Mouse (Mus musculus): ENCODE measurements around the gene Mastl. TPM values are rescaled to one million over a fixed set of nuclear protein-coding genes. Genes with fewer than 3 reads are reported as not detected.
A peak's percentile ranks its signal among the peaks of the same experiment; 100 is the strongest.

Gene Mastl
- polyA plus RNA-seq, 1 experiment, result 2.5 TPM

DNA sequence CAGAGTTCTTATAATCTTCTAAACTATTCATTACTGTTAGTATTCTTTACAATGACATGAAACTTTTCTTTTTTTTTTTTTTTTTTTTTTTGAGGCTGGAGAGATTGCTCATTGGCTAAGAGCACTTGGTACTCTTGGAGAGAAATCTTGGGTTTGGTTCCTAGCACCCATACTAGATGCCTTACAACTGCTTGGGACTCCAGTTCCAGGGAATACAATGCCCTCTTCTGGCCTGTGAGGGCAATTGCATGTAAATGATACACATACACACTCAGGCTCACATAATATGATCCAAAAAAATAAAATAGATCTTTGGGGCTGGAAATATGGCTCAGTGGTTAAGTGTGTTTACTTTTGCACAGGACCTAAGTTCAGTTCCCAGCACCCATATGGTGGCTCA, 79.0 kb downstream of the Mastl start:
- H3K36me3 ChIP-seq (ENCODE audit: control insufficient read depth, insufficient read depth, low read length), result peaks cover 3% of the 10 kb centered on the region
- H3K4me1 ChIP-seq (ENCODE audit: control insufficient read depth, insufficient read depth, low read length), result no peaks in the 10 kb centered on the region
- H3K27me3 ChIP-seq (ENCODE audit: control insufficient read depth, insufficient read depth, low read length), result no peaks in the 10 kb centered on the region
- TF ChIP-seq POLR2A (IDR thresholded peaks at IDR 0.05; ENCODE audit: control insufficient read depth, low read depth, low read length) (no peak), CTCF (IDR thresholded peaks at IDR 0.05; ENCODE audit: control insufficient read depth, insufficient read depth, insufficient replicate concordance, low read depth, low read length) (no peak)
- no peak overlapping the region for H3K4me3 ChIP-seq (ENCODE audit: control insufficient read depth, low read depth, low read length)
- H3K27ac ChIP-seq (ENCODE audit: control insufficient read depth, insufficient read depth, low read depth, low read length), result no peak overlapping the region

DNA sequence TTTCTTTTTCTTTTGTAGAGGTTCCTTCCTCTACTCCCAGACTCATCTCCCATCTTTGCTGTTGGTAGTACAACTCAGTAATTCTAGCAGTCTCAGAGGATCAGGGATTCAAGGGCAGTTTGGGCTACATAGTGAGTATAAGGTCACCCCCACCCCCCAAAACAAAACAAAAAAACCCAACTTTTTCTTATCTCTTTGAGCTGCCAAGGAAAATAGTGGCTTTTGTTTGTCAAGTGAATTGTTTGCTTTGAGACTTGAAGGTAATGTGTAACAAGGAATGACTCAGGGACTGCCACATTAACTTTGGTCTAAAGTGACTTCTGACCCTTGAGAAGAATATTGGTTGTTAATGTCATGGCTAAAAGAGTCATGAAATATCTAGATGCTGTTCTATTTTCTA, 80.0 kb downstream of the Mastl start:
- Histone ChIP-seq H3K36me3 (ENCODE audit: control insufficient read depth, insufficient read depth, low read length) (peaks cover 3% of the 10 kb centered on the region), H3K4me1 (ENCODE audit: control insufficient read depth, insufficient read depth, low read length) (no peaks in the 10 kb centered on the region), H3K27me3 (ENCODE audit: control insufficient read depth, insufficient read depth, low read length) (no peaks in the 10 kb centered on the region), H3K4me3 (ENCODE audit: control insufficient read depth, low read depth, low read length) (no peak overlapping the region), H3K27ac (ENCODE audit: control insufficient read depth, insufficient read depth, low read depth, low read length) (no peak overlapping the region)
- TF ChIP-seq POLR2A (IDR thresholded peaks at IDR 0.05; ENCODE audit: control insufficient read depth, low read depth, low read length) (no peak), CTCF (IDR thresholded peaks at IDR 0.05; ENCODE audit: control insufficient read depth, insufficient read depth, insufficient replicate concordance, low read depth, low read length) (no peak)

GRCm38 (mm10) chr2:23071406-23071805, 84.4 kb downstream of the Mastl start:
- Histone ChIP-seq H3K4me1 (ENCODE audit: control insufficient read depth, insufficient read depth, low read length) (peaks cover 2% of the 10 kb centered on the region; the same call in 1 of the 2 replicates), H3K27ac (ENCODE audit: control insufficient read depth, insufficient read depth, low read depth, low read length) (no peak overlapping the region)

DNA sequence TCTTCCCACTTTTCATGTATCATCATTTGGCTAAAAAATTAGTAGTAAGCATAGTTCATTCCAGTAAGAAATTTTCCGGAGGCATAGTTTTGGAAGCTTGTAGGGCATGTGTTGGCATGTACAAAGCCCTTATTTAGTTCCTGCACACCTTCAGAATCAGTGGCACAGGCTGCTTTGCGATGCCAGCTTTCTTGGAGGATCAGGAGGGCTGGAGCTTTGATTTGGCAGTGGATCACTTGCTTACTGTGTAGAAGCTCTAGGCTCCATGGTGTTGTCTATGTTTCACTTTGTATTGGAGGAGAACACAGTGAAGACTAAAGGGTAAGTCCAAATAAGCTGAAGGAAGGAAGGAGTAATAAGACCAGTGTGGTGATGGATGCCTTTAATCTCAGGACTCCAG, 85.3 kb downstream of the Mastl start:
- TF ChIP-seq POLR2A (IDR thresholded peaks at IDR 0.05; ENCODE audit: control insufficient read depth, low read depth, low read length) (no peak), CTCF (IDR thresholded peaks at IDR 0.05; ENCODE audit: control insufficient read depth, insufficient read depth, insufficient replicate concordance, low read depth, low read length) (no peak)
- Histone ChIP-seq H3K4me1 (ENCODE audit: control insufficient read depth, insufficient read depth, low read length) (peaks cover 2% of the 10 kb centered on the region; the same call in 1 of the 2 replicates), H3K36me3 (ENCODE audit: control insufficient read depth, insufficient read depth, low read length) (peaks cover 3% of the 10 kb centered on the region), H3K27me3 (ENCODE audit: control insufficient read depth, insufficient read depth, low read length) (no peaks in the 10 kb centered on the region), H3K27ac (ENCODE audit: control insufficient read depth, insufficient read depth, low read depth, low read length) (no peak overlapping the region), H3K4me3 (ENCODE audit: control insufficient read depth, low read depth, low read length) (peak overlapping the region; percentile 5)

More at GRCm38 (mm10) chr2:23071406-23071805, 84.4 kb downstream of the Mastl start:
- TF ChIP-seq POLR2A (IDR thresholded peaks at IDR 0.05; ENCODE audit: control insufficient read depth, low read depth, low read length), result no peak
- TF ChIP-seq CTCF (IDR thresholded peaks at IDR 0.05; ENCODE audit: control insufficient read depth, insufficient read depth, insufficient replicate concordance, low read depth, low read length), result no peak
- Histone ChIP-seq H3K4me3 (ENCODE audit: control insufficient read depth, low read depth, low read length) (no peak overlapping the region), H3K27me3 (ENCODE audit: control insufficient read depth, insufficient read depth, low read length) (no peaks in the 10 kb centered on the region), H3K36me3 (ENCODE audit: control insufficient read depth, insufficient read depth, low read length) (peaks cover 3% of the 10 kb centered on the region)

DNA sequence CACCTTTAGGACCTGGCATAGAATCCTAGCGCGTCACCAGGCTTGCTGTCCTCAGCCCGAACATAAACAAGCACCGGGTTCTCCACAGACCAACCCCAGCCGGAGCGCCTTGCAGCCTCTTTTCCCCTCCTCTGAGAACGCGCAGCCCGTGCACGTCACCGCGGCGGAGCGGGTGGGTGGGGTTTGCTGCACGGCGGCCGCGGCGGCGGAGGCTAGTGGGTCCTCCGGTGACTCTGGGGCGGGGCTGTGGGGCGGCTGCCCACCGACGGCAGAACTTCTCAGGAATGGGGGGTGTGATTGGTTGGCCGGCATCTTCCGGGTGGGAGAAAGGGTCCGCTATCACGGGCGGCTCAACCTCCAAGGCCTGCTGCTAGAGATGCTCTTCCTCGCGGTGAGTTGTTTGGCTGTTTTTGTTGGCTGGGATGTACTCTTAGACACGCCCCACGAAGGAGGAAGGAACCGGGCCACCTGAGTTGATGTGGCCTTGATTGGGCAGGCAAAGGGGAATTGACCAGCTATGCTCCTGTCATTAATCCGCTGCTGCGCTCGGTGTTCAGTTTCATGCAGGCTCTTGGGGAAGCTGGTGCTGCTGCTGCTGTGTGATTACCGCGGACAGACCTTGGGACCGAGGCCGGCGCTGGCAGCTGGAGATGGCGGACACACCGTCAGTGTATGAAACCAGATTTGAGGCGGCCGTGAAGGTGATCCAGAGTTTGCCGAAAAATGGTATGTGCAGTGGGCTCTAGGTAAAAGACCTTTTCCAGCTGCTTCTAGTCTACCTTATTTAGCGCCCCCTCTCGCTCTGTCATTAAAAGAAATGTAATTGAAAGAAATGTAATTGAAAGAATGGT, 86.7 kb downstream of the Mastl start:
- Histone ChIP-seq H3K27me3 (ENCODE audit: control insufficient read depth, insufficient read depth, low read length) (no peaks in the 10 kb centered on the region), H3K27ac (ENCODE audit: control insufficient read depth, insufficient read depth, low read depth, low read length) (peak overlapping the region; percentile 100), H3K4me1 (ENCODE audit: control insufficient read depth, insufficient read depth, low read length) (peaks cover 2% of the 10 kb centered on the region; the same call in 1 of the 2 replicates), H3K36me3 (ENCODE audit: control insufficient read depth, insufficient read depth, low read length) (peaks cover 3% of the 10 kb centered on the region), H3K4me3 (ENCODE audit: control insufficient read depth, low read depth, low read length) (peak overlapping the region; percentile 100)
- TF ChIP-seq POLR2A (IDR thresholded peaks at IDR 0.05; ENCODE audit: control insufficient read depth, low read depth, low read length) (peak; percentile 90), CTCF (IDR thresholded peaks at IDR 0.05; ENCODE audit: control insufficient read depth, insufficient read depth, insufficient replicate concordance, low read depth, low read length) (0 out of 2 replicates have a peak, but pooled peaks have one; percentile 5)

DNA sequence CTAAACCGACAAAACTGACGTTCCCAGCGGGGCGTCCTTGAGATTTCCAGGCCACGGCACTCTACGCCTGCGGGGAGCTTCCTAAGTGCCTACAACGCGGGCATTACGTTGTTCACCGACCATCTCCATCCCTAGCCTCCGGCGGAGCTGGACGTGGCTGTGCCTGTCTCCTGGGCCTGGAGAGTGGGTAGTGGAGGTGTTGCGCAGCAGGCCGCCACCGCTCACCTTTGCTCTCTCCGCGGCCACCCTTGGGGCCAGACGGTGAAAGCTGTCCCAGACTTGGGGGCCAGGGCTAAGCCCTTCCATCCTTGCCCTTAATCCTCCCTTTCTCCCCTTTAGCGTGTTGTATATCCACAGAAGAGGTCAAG, 87.5 kb downstream of the Mastl start:
- Histone ChIP-seq H3K27ac (ENCODE audit: control insufficient read depth, insufficient read depth, low read depth, low read length) (peak overlapping the region; percentile 100), H3K4me3 (ENCODE audit: control insufficient read depth, low read depth, low read length) (peak overlapping the region; percentile 100), H3K27me3 (ENCODE audit: control insufficient read depth, insufficient read depth, low read length) (no peaks in the 10 kb centered on the region), H3K4me1 (ENCODE audit: control insufficient read depth, insufficient read depth, low read length) (peaks cover 2% of the 10 kb centered on the region; the same call in 1 of the 2 replicates), H3K36me3 (ENCODE audit: control insufficient read depth, insufficient read depth, low read length) (peaks cover 2% of the 10 kb centered on the region)
- TF ChIP-seq POLR2A (IDR thresholded peaks at IDR 0.05; ENCODE audit: control insufficient read depth, low read depth, low read length), result no peak
- no peak for TF ChIP-seq CTCF (IDR thresholded peaks at IDR 0.05; ENCODE audit: control insufficient read depth, insufficient read depth, insufficient replicate concordance, low read depth, low read length)

DNA sequence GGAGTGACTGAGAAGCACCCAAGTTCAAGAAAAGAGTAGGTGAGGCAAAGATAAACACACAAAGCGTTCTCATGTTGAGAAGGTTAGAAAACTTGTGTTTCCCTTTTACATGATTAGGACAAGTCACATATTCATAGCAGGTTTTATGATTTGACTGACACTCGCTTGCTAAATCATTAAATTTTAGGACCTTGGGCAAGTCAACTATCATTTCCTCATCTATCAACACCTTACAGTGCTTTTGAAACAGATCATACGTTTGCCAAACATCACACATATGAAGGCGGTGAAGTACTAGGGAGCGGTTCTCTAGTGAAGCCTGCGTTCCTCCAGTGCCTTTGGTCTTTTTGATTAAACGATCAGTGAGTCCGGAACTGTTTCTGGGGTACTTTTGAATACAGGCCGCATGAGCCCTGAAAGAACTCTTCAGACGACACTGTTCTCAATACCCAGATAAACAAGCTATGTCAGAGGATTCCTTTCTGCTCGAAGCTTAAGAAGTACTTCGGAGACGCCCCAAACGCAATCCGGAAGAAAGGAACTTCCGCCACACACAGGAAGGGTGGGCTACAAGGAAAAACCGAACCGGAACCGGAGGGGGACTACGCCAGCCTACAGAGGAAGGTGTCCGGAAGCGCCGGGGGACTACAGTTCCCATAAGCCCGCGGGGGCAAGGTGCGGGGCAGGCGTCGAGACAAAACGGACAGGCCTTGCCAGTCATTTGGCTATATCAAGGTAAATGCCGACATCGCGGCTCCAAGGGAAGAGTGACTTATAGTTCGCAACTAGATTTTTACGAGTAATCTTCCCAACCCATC, 88.1 kb downstream of the Mastl start, which contains the start of gene Acbd5:
TSS of gene Acbd5 (plus strand) at position 616 of the 818 bp plus-strand sequence.
- Histone ChIP-seq H3K27me3 (ENCODE audit: control insufficient read depth, insufficient read depth, low read length) (no peaks in the 10 kb centered on the region), H3K4me1 (ENCODE audit: control insufficient read depth, insufficient read depth, low read length) (peaks cover 2% of the 10 kb centered on the region; the same call in 1 of the 2 replicates), H3K27ac (ENCODE audit: control insufficient read depth, insufficient read depth, low read depth, low read length) (peak within 1 kb of the TSS; percentile 100), H3K36me3 (ENCODE audit: control insufficient read depth, insufficient read depth, low read length) (peaks cover 1% of the 10 kb centered on the region; the same call in 1 of the 2 replicates), H3K4me3 (ENCODE audit: control insufficient read depth, low read depth, low read length) (peak within 1 kb of the TSS; percentile 100)
- TF ChIP-seq POLR2A (IDR thresholded peaks at IDR 0.05; ENCODE audit: control insufficient read depth, low read depth, low read length) (peak; percentile 91), CTCF (IDR thresholded peaks at IDR 0.05; ENCODE audit: control insufficient read depth, insufficient read depth, insufficient replicate concordance, low read depth, low read length) (no peak)

Other genes with a start within 250 kb of the Mastl start
- 28.0 and 29.1 TPM in 2 replicates for gene Abi1, start 115.8 kb downstream of the Mastl start, polyA plus RNA-seq (2012; rRNA removed)
- gene Acbd5, start 87.9 kb downstream of the Mastl start, polyA plus RNA-seq (2012; rRNA removed), result 7.8 and 10.6 TPM in 2 replicates
- 14.0 and 16.7 TPM in 2 replicates for gene Yme1l1, start 345 bp upstream of the Mastl start, polyA plus RNA-seq (2012; rRNA removed)
- gene 4931423N10Rik, start 51.5 kb upstream of the Mastl start, polyA plus RNA-seq (2012; rRNA removed), result 12.4 and 15.8 TPM in 2 replicates
- not detected in 2 replicates for gene Nxph2, start 165.2 kb upstream of the Mastl start, polyA plus RNA-seq (2012; rRNA removed)

All from testis, adult 2 months (tissue).